Mouse (Mus musculus) spleen, postnatal 14 days (tissue): ENCODE measurements around the gene Mt2.
"Not testable (repeated sequence)": the region's sequence is repeated elsewhere in the genome, so short reads cannot be mapped to it uniquely, and the experiment has no call there.

Source experiments
- DNase-seq, 2 experiments: peaks; one replicate each; pipeline ENCODE4 v3.0.0; 2021 to 2022; ENCODE audit warnings: low spot score in 2 of 2

Gene Mt2

GRCm38 (mm10) chr8:94172075-94172808 is at the start of gene Mt2:
Gene Mt2 (plus strand): TSS chr8:94172664.
- peak; percentile 68 to 71 for DNase-seq

GRCm38 (mm10) chr8:94122711-94123468 is 49.6 kb upstream of the Mt2 start:
- DNase-seq: no peak

GRCm38 (mm10) chr8:94127711-94128110 is 44.8 kb upstream of the Mt2 start:
- DNase-seq: no peak

- DNase-seq: no peak
Observed at GRCm38 (mm10) chr8:94129133-94129789, 43.2 kb upstream of the Mt2 start.

GRCm38 (mm10) chr8:94130126-94130525 is 42.3 kb upstream of the Mt2 start:
- DNase-seq: no peak

GRCm38 (mm10) chr8:94132096-94132495 is 40.4 kb upstream of the Mt2 start:
- no peak for DNase-seq

- not testable (repeated sequence) for DNase-seq
Observed at GRCm38 (mm10) chr8:94134601-94135000, 37.9 kb upstream of the Mt2 start.

GRCm38 (mm10) chr8:94135556-94135955 is 36.9 kb upstream of the Mt2 start:
- DNase-seq: no peak

GRCm38 (mm10) chr8:94136192-94136591 is 36.3 kb upstream of the Mt2 start:
- no peak for DNase-seq

- DNase-seq: no peak
Observed at GRCm38 (mm10) chr8:94136933-94137332, 35.5 kb upstream of the Mt2 start, which contains the start of gene Mt4. Gene Mt4 (plus strand): TSS chr8:94137197.

- DNase-seq: no peak
Observed at GRCm38 (mm10) chr8:94140266-94140795, 32.1 kb upstream of the Mt2 start.

- DNase-seq: no peak
Observed at GRCm38 (mm10) chr8:94148236-94148635, 24.2 kb upstream of the Mt2 start.

GRCm38 (mm10) chr8:94150925-94151324 is 21.5 kb upstream of the Mt2 start:
- no peak for DNase-seq

- no peak for DNase-seq
Observed at GRCm38 (mm10) chr8:94152513-94153300, 19.8 kb upstream of the Mt2 start, which contains the start of gene Mt3. Gene Mt3 (plus strand): TSS chr8:94152607.

- no peak for DNase-seq
Observed at GRCm38 (mm10) chr8:94153451-94153850, 19.0 kb upstream of the Mt2 start.

- DNase-seq: no peak
Observed at GRCm38 (mm10) chr8:94154537-94154936, 17.9 kb upstream of the Mt2 start.

- no peak for DNase-seq
Observed at GRCm38 (mm10) chr8:94156092-94156491, 16.4 kb upstream of the Mt2 start.

- DNase-seq: not testable (repeated sequence)
Observed at GRCm38 (mm10) chr8:94165772-94166171, 6.7 kb upstream of the Mt2 start.

GRCm38 (mm10) chr8:94167244-94167643 is 5.2 kb upstream of the Mt2 start:
- peak; percentile 71 to 84 for DNase-seq

- DNase-seq: no peak
Observed at GRCm38 (mm10) chr8:94169547-94169946, 2.9 kb upstream of the Mt2 start.

GRCm38 (mm10) chr8:94171321-94171755 is 1.1 kb upstream of the Mt2 start:
- DNase-seq: no peak
